Mouse (Mus musculus): ENCODE measurements around the gene Tagln.

DNA sequence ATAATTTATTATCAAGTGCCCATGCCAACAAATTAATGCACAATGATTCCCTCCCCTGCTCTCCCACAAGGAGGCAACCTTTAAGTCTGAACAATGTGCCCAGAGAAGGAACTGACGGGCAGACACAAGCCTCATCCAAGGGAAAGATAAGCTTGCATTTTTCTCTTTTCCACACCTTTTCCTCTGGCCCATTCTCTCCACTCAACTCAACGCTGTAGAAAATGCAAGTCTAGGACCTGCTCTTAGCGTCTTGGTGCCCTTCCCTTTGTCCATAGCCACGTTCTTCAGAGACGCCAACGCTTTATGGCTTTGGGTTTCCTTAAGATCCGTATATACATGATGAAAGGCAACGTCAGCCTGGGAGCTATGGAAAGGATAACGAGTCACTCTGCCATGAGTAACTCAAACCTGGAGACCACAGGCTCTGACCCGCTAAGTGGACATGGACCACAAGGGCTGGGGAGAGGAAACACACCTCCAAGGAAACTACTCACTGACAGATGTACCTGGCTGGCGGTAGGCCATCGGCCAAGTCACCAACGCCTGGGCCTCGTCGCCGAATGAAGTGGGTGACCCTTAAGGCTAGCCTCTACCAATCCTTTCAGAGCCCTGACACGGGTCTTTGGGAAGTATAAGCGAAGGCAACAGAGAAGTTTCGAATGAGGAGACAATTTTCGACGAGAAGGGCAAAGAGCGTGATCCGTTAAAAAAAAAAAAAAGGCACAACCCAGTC lies 48.0 kb upstream of the Tagln start:
- peak; percentile 27; the same call in 1 of the 2 replicates for TF ChIP-seq CTCF (IDR thresholded peaks at IDR 0.05; ENCODE audit: borderline replicate concordance, extremely low read depth, insufficient read depth, insufficient read length)
- TF ChIP-seq POLR2A (IDR thresholded peaks at IDR 0.05; ENCODE audit: borderline replicate concordance, extremely low read depth, insufficient read depth, insufficient read length, poor library complexity, severe bottlenecking): no peak

Measured in brain, embryonic 14.5 days (tissue).